Mouse (Mus musculus) small intestine, adult 10 weeks (tissue): ENCODE data around the gene Pramel6. TPM values are rescaled to one million over a fixed set of nuclear protein-coding genes. Genes with fewer than 3 reads are reported as not detected.

Experiments used
- polyA plus RNA-seq: library from polyadenylated mRNA; stranded (reverse); fragments of 350-450 nt; fragmentation: Illumina TruSeq; extraction: RNeasy Lipid Tissue Mini Kit (QIAGEN cat#74804); gene quantifications from one replicate; pipeline ENCODE4 v1.2.3, GENCODE M21; 2014; ENCODE audit warnings: low replicate concordance

Gene Pramel6
- not detected for polyA plus RNA-seq

DNA sequence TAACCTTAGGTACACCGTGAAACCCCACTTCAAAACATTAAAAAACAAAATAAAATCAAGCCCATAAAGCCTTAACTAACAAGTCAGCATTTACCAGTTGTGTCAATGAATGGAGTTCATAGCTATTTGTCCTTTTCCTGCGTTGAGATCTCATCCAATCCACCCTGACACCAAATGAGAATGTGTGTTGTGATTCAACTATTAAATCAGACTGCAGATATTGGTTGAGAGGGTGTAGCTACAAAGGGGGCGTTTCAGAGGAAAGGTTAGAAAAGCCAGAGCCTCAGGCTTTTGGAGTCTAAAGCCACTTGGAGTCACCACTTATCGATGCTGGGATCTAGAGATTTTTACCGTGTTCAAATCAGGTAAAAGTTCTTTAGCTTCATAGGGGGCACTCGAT, at the start of gene Pramel6:
TSS of gene Pramel6 (plus strand) at position 301 of the 400 bp plus-strand sequence.

DNA sequence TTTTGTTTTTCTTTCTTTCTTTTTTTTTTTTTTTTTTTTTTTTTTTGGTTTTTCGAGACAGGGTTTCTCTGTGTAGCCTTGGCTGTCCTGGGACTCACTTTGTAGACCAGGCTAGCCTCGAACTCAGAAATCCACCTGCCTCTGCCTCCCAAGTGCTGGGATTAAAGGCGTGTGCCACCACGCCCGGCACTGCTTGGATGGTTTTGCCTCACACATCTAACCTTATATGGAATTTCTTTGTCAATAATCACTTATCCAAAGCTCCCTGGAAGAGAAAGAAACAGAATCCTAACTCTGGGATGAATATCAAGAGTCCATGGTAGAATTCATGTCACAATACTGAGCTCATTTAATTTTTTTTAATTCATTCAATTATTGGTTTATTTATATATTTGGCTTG, 9.4 kb upstream of the Pramel6 start, which contains the start of gene Pramel7:
TSS of gene Pramel7 (minus strand) at position 101 of the 400 bp plus-strand sequence.

DNA sequence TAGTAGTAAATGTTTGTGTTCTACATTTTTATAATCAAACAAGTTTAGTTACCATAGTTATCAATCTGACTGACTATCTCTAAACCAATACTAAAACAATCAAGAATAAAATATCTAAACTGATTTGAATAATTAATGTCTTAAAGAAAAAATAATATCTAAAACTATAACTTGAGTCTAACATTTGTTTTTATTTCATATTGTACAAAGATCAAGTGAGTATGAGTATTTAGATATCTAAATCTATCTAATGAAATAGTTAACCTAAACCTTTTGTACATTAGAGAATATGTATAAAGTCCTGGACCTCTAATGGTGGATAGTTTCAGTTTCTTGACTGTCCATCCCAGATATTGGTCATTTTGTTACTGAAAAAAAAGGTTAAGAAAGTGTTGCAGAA, 25.1 kb downstream of the Pramel6 start, which contains the start of gene Olfr153:
TSS of gene Olfr153 (plus strand) at position 301 of the 400 bp plus-strand sequence.

DNA sequence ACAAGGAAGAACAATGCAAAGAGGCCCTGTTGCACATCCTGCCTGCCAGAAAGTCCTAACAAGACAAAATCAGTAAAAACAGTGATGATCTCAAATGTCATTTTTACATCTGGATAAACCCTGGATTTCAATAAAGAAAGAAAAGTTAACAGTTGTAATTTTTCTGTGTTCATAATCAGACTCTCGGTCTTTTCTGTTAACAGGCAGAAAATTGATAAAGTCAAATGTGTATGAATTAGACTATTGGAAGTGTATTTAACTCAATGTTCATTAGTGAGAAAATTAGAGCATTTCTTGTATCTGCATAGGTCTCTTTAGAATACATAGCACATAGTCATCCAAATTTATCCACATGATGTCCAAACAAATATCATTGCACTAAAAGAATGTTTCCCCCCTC, 39.1 kb downstream of the Pramel6 start, which contains the start of gene Olfr1128:
TSS of gene Olfr1128 (minus strand) at position 101 of the 400 bp plus-strand sequence.

Other genes with a start within 250 kb of the Pramel6 start
- not detected for gene Olfr1116, start 239.0 kb upstream of the Pramel6 start, polyA plus RNA-seq
- gene Olfr1118, start 199.0 kb upstream of the Pramel6 start, polyA plus RNA-seq, result not detected
- not detected for gene Olfr1120, start 151.8 kb upstream of the Pramel6 start, polyA plus RNA-seq
- not detected for gene Olfr1121, start 136.7 kb upstream of the Pramel6 start, polyA plus RNA-seq
- gene Olfr1122, start 120.7 kb upstream of the Pramel6 start, polyA plus RNA-seq, result not detected
- gene Olfr1123, start 89.9 kb upstream of the Pramel6 start, polyA plus RNA-seq, result not detected
- gene Olfr1124, start 76.3 kb upstream of the Pramel6 start, polyA plus RNA-seq, result not detected
- not detected for gene Olfr1126, start 52.6 kb upstream of the Pramel6 start, polyA plus RNA-seq
- not detected for gene Pramel7, start 9.5 kb upstream of the Pramel6 start, polyA plus RNA-seq
- not detected for gene Olfr153, start 25.2 kb downstream of the Pramel6 start, polyA plus RNA-seq
- gene Olfr1128, start 39.0 kb downstream of the Pramel6 start, polyA plus RNA-seq, result not detected
- gene Olfr1129, start 67.3 kb downstream of the Pramel6 start, polyA plus RNA-seq, result not detected
- not detected for gene Olfr1130, start 99.6 kb downstream of the Pramel6 start, polyA plus RNA-seq
- gene Olfr1131, start 120.5 kb downstream of the Pramel6 start, polyA plus RNA-seq, result not detected
- not detected for gene Olfr1132, start 131.0 kb downstream of the Pramel6 start, polyA plus RNA-seq
- gene Olfr1133, start 140.8 kb downstream of the Pramel6 start, polyA plus RNA-seq, result not detected
- not detected for gene Olfr1134, start 151.9 kb downstream of the Pramel6 start, polyA plus RNA-seq
- not detected for gene Olfr1135, start 167.1 kb downstream of the Pramel6 start, polyA plus RNA-seq
- not detected for gene Olfr1136, start 187.4 kb downstream of the Pramel6 start, polyA plus RNA-seq
- gene Olfr1137, start 206.6 kb downstream of the Pramel6 start, polyA plus RNA-seq, result not detected
- not detected for gene Olfr1138, start 233.4 kb downstream of the Pramel6 start, polyA plus RNA-seq
- gene Olfr1140, start 237.2 kb downstream of the Pramel6 start, polyA plus RNA-seq, result not detected
- not detected for gene Olfr1141, start 247.4 kb downstream of the Pramel6 start, polyA plus RNA-seq